Mouse (Mus musculus): ENCODE results near the gene Stmnd1. TPM values are rescaled to one million over a fixed set of nuclear protein-coding genes. Genes with fewer than 3 reads are reported as not detected.
"Not testable (repeated sequence)": the region's sequence is repeated elsewhere in the genome, so short reads cannot be mapped to it uniquely, and the experiment has no call there.

The Stmnd1 gene
- polyA plus RNA-seq, 1 experiment: not detected

DNA sequence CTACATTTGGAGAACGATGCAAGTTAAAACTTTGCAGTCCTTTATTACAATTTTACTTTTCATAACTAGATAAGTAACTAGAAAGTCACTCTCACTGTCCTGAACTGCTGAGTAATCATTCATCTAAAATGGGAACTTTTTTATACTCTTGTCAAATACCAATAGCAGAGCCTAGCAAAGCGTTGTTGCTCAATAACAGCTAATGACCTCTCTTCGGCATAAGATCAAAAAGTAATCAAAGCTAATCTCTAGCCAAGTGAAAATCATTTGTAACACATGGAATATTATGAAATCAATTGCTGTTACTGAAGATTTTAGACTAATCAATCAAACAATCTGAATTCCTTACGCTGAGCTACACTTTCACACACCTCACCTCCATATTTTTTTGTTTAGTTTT, 24.2 kb downstream of the Stmnd1 start:
- no peak overlapping the region for H3K4me3 ChIP-seq (replicated peaks; ENCODE audit: control insufficient read depth, low read depth, low read length)
- no peaks in the 10 kb centered on the region for H3K4me1 ChIP-seq (ENCODE audit: control insufficient read depth, insufficient read depth, low read length)
- TF ChIP-seq CTCF (IDR thresholded peaks at IDR 0.05; ENCODE audit: control insufficient read depth, insufficient read depth, low read length): no peak
- no peak for TF ChIP-seq POLR2A (IDR thresholded peaks at IDR 0.05; ENCODE audit: borderline replicate concordance, control insufficient read depth, low read depth, low read length)
- no peak overlapping the region for H3K27ac ChIP-seq (ENCODE audit: control insufficient read depth, insufficient read depth, low read depth, low read length, poor library complexity)
- 86% methylated on average over 4 of the region's 4 CpGs for WGBS

DNA sequence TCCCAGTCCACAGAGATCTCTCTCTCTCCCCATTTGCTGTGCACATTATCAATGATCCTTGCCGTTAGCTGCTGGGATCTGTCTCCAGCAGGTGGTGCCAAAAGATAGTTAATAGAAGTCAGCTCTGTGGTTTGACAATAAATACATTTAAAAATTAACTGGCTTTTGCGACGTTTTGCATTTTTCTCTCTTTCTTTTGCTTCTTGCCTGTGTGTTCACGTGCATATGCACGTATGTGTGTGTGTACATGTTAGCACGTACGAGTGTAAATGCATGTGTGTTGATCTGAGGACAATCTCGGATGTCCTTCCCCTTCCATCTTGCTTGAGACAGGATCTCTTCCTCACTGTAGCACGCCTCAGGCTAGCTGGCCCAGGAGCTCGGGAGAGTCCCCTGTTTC, 37.3 kb downstream of the Stmnd1 start:
- 28% methylated on average over 10 of the region's 10 CpGs for WGBS
- no peaks in the 10 kb centered on the region; the same call in 1 of the 2 replicates for H3K4me1 ChIP-seq (ENCODE audit: control insufficient read depth, insufficient read depth, low read length)

DNA sequence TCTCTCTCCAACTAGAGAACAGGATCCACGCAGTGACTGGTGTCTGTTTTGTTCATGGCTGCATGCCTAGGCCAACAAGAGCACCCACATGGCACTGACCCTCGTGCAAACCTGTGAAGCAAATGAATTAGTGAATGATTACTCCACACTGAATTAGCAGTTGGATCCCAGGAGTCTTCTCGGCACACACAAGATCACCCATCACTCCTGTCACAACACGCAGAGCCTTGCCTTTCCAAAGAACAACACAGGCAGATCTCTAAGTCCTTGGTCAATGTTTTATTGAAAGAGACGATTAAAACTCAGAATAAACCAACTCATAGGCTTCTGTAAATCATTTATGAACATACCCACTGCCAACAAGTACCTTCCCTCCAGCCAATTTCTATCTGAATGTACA, 39.7 kb downstream of the Stmnd1 start:
- H3K4me1 ChIP-seq (ENCODE audit: control insufficient read depth, insufficient read depth, low read length): no peaks in the 10 kb centered on the region; the same call in 1 of the 2 replicates
- WGBS: 82% methylated on average over 5 of the region's 5 CpGs
- H3K4me3 ChIP-seq (replicated peaks; ENCODE audit: control insufficient read depth, low read depth, low read length): no peak overlapping the region
- no peak overlapping the region for H3K27ac ChIP-seq (ENCODE audit: control insufficient read depth, insufficient read depth, low read depth, low read length, poor library complexity)
- TF ChIP-seq CTCF (IDR thresholded peaks at IDR 0.05; ENCODE audit: control insufficient read depth, insufficient read depth, low read length): no peak
- no peak for TF ChIP-seq POLR2A (IDR thresholded peaks at IDR 0.05; ENCODE audit: borderline replicate concordance, control insufficient read depth, low read depth, low read length)

More for the DNA sequence above, 37.3 kb downstream of the Stmnd1 start:
- no peak overlapping the region for H3K27ac ChIP-seq (ENCODE audit: control insufficient read depth, insufficient read depth, low read depth, low read length, poor library complexity)
- no peak overlapping the region for H3K4me3 ChIP-seq (replicated peaks; ENCODE audit: control insufficient read depth, low read depth, low read length)
- TF ChIP-seq POLR2A (IDR thresholded peaks at IDR 0.05; ENCODE audit: borderline replicate concordance, control insufficient read depth, low read depth, low read length): no peak
- 0 out of 2 replicates have a peak, but pooled peaks have one; percentile 16 for TF ChIP-seq CTCF (IDR thresholded peaks at IDR 0.05; ENCODE audit: control insufficient read depth, insufficient read depth, low read length)

DNA sequence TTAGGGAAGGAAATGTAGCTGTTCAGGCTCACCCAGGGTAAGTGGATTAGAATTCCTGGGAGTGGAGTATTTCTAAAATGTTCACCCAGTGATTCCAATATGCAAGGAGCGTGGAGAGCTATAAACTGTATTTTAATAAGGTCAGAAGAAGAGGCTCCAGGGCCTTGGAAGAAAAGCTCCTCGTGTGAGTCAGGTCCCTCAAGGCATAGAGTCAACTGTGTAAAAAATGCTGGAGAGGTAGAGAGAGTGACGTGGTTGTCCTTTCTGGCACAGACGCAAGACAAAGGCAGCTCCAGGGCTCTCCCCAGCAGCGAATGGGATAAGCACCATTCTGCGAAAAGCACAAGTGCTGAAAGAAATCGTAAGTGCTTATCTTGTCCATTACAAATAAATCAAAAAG, 41.6 kb downstream of the Stmnd1 start:
- H3K27ac ChIP-seq (ENCODE audit: control insufficient read depth, insufficient read depth, low read depth, low read length, poor library complexity): no peak overlapping the region
- 90% methylated on average over 7 of the region's 7 CpGs for WGBS
- no peak overlapping the region for H3K4me3 ChIP-seq (replicated peaks; ENCODE audit: control insufficient read depth, low read depth, low read length)
- no peak for TF ChIP-seq CTCF (IDR thresholded peaks at IDR 0.05; ENCODE audit: control insufficient read depth, insufficient read depth, low read length)
- TF ChIP-seq POLR2A (IDR thresholded peaks at IDR 0.05; ENCODE audit: borderline replicate concordance, control insufficient read depth, low read depth, low read length): no peak
- H3K4me1 ChIP-seq (ENCODE audit: control insufficient read depth, insufficient read depth, low read length): no peaks in the 10 kb centered on the region; the same call in 1 of the 2 replicates

DNA sequence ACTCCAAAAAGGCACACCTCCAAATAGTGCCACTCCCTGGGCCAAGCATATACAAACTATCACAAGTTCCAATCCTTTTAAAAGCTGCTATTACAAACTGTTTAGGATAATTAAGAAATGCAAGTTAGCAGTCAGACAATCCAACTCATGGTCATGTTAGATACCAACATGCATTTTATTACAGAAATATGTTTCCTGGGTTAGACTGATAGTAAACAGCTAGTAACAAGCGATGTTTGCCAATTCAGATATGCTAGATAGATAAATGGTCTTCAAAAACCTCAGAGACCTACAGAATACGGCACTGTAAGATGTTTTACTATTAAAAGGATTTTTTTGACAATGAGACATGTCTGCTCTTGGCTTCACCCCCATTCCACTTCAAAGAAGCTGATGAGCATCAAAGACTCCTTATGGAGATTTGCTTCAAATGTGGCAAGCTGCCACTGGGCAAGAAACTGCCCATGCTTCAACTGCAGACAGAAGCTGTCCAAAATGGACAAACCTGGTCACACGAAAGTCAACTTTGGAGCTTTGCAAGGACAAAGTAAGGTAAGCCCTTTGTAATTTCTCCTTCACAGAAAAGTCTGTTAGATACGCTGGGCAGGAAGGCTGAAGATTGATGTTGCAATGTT, 52.9 kb downstream of the Stmnd1 start:
- 56% methylated on average over 4 of the region's 4 CpGs for WGBS
- Histone ChIP-seq H3K4me1 (ENCODE audit: control insufficient read depth, insufficient read depth, low read length) (no peaks in the 10 kb centered on the region), H3K4me3 (replicated peaks; ENCODE audit: control insufficient read depth, low read depth, low read length) (no peak overlapping the region), H3K27ac (ENCODE audit: control insufficient read depth, insufficient read depth, low read depth, low read length, poor library complexity) (no peak overlapping the region)
- TF ChIP-seq POLR2A (IDR thresholded peaks at IDR 0.05; ENCODE audit: borderline replicate concordance, control insufficient read depth, low read depth, low read length): no peak
- no peak for TF ChIP-seq CTCF (IDR thresholded peaks at IDR 0.05; ENCODE audit: control insufficient read depth, insufficient read depth, low read length)

DNA sequence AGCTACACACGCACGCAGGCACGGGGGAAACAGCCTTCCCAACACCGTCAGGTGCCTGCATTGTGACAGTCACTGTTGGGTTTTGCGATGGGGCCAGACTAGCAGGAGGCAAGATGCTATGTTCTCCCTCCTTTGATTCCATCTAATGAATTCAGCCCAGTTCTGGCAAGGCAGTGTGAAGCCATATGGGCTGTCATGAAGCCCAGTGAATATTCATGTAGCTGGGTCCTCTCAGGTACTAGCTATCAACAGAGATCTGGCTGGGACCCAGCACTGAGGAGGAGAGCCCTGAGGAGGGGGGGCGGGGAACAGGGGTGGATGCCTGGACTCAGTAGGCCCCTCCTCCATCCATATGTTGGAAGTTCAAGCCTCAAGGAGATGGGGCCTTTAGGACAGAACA, 61.5 kb downstream of the Stmnd1 start:
- H3K4me3 ChIP-seq (replicated peaks; ENCODE audit: control insufficient read depth, low read depth, low read length): no peak overlapping the region
- H3K27ac ChIP-seq (ENCODE audit: control insufficient read depth, insufficient read depth, low read depth, low read length, poor library complexity): no peak overlapping the region
- H3K4me1 ChIP-seq (ENCODE audit: control insufficient read depth, insufficient read depth, low read length): peaks cover 2% of the 10 kb centered on the region; the same call in 1 of the 2 replicates
- TF ChIP-seq CTCF (IDR thresholded peaks at IDR 0.05; ENCODE audit: control insufficient read depth, insufficient read depth, low read length): no peak
- no peak for TF ChIP-seq POLR2A (IDR thresholded peaks at IDR 0.05; ENCODE audit: borderline replicate concordance, control insufficient read depth, low read depth, low read length)
- 92% methylated on average over 6 of the region's 6 CpGs for WGBS

DNA sequence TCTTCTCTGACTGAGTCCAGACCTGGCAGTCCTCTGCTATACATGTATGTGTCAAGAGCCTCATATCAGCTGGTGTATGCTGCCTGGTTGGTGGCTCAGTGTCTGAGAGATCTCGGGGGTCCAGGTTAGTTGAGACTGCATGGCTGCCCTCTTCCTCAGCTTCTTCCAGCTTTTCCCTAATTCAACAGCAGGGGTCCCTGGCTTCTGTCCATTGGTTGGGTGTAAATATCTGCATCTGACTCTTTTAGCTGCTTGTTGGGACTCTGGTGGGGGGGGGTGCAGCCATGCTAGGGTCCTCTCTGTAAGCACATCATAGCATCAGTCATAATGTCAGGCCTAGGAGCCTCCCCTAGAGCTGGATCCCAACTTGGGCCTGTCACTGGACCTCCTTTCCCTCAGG, 62.8 kb downstream of the Stmnd1 start:
- not testable (repeated sequence) for H3K4me3 ChIP-seq (replicated peaks; ENCODE audit: control insufficient read depth, low read depth, low read length); H3K27ac ChIP-seq (ENCODE audit: control insufficient read depth, insufficient read depth, low read depth, low read length, poor library complexity); H3K4me1 ChIP-seq (ENCODE audit: control insufficient read depth, insufficient read depth, low read length)
- 92% methylated on average over 1 of the region's 1 CpGs for WGBS

DNA sequence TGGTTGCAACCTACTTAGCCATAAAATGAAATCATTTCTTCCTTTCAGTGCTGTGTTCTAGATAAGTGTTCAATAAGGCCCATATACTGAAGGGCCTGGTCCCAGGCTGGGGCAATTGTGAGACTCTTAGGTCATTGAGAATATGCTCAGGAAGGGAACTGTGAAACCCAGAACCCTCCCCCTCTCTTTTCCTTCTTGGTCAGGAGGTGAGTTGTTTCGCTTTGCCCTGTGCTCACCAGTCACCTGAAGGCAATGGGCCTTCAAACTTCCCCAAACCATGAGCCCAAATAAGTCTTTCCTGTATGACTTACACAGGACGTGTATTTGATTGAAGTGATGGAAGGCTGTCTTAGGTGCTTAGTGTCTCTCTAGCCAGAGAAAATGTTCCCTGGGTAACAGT, 64.3 kb downstream of the Stmnd1 start:
- WGBS: 22% methylated on average over 2 of the region's 2 CpGs
- TF ChIP-seq CTCF (IDR thresholded peaks at IDR 0.05; ENCODE audit: control insufficient read depth, insufficient read depth, low read length): no peak
- TF ChIP-seq POLR2A (IDR thresholded peaks at IDR 0.05; ENCODE audit: borderline replicate concordance, control insufficient read depth, low read depth, low read length): no peak
- no peak overlapping the region for H3K4me3 ChIP-seq (replicated peaks; ENCODE audit: control insufficient read depth, low read depth, low read length)
- peaks cover 3% of the 10 kb centered on the region; the same call in 1 of the 2 replicates for H3K4me1 ChIP-seq (ENCODE audit: control insufficient read depth, insufficient read depth, low read length)
- H3K27ac ChIP-seq (ENCODE audit: control insufficient read depth, insufficient read depth, low read depth, low read length, poor library complexity): no peak overlapping the region

DNA sequence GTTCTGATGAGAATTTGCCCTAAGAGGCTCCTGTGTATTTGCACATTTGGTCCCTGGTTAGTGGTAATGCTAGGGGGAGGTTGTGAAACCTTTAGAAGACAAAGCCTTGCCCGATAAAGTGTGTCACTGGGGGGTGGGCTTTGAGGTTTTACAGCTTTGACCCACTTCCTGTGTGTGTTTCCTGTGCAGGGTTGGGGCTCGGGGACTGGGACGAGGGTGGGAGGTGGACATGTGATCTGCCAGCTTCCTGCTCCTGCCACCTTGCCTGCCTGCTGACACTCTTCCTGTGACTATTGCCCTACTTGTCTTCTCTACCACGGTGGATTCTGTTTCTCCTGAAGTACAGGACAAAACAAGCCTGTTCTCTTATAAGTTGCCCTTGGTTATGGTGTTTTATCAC, 66.4 kb downstream of the Stmnd1 start:
- TF ChIP-seq POLR2A (IDR thresholded peaks at IDR 0.05; ENCODE audit: borderline replicate concordance, control insufficient read depth, low read depth, low read length): no peak
- TF ChIP-seq CTCF (IDR thresholded peaks at IDR 0.05; ENCODE audit: control insufficient read depth, insufficient read depth, low read length): no peak
- Histone ChIP-seq H3K4me3 (replicated peaks; ENCODE audit: control insufficient read depth, low read depth, low read length) (no peak overlapping the region), H3K4me1 (ENCODE audit: control insufficient read depth, insufficient read depth, low read length) (peaks cover 3% of the 10 kb centered on the region; the same call in 1 of the 2 replicates), H3K27ac (ENCODE audit: control insufficient read depth, insufficient read depth, low read depth, low read length, poor library complexity) (no peak overlapping the region)
- WGBS: under 1% methylated on average over 4 of the region's 4 CpGs

All from bone marrow, adult 2 months (tissue).